Mouse (Mus musculus) CD4-positive, CD25-positive, alpha-beta regulatory T cell, adult 4 months (primary cell): ENCODE data around the gene Inmt. TPM values are rescaled to one million over a fixed set of nuclear protein-coding genes. Genes with fewer than 3 reads are reported as not detected.
"Not testable (repeated sequence)": the region's sequence is repeated elsewhere in the genome, so short reads cannot be mapped to it uniquely, and the experiment has no call there.

Experiments used
- ATAC-seq: one replicate; pipeline ENCODE4 v1.8.0; 2017
- polyA plus RNA-seq, 2 experiments: library from polyadenylated mRNA; unstranded; fragments of 100-300 nt; shearing (Covaris generic); gene quantifications; one replicate each; pipeline ENCODE4 v1.2.1; 2017

The Inmt gene
- not detected for polyA plus RNA-seq

GRCm38 (mm10) chr6:55174741-55175181 lies at the start of gene Inmt:
TSS of gene Inmt (minus strand) at chr6:55175043.
- no peak for ATAC-seq

- ATAC-seq = no peak
Measured at GRCm38 (mm10) chr6:55223986-55224385, 49.1 kb upstream of the Inmt start.

GRCm38 (mm10) chr6:55218232-55218631 lies 43.4 kb upstream of the Inmt start:
- no peak for ATAC-seq

- no peak for ATAC-seq
Measured at GRCm38 (mm10) chr6:55214541-55214940, 39.7 kb upstream of the Inmt start.

GRCm38 (mm10) chr6:55210423-55211365 lies 35.9 kb upstream of the Inmt start:
- ATAC-seq = no peak

GRCm38 (mm10) chr6:55207786-55208185 lies 32.9 kb upstream of the Inmt start:
- no peak for ATAC-seq

GRCm38 (mm10) chr6:55203931-55204330 lies 29.1 kb upstream of the Inmt start:
- ATAC-seq = no peak

- ATAC-seq = peak; percentile 72
Measured at GRCm38 (mm10) chr6:55202913-55203910, 28.4 kb upstream of the Inmt start, which contains the start of gene Mindy4. TSS of gene Mindy4 (plus strand) at chr6:55203383.

GRCm38 (mm10) chr6:55199047-55199446 lies 24.2 kb upstream of the Inmt start:
- ATAC-seq = no peak

- ATAC-seq = no peak
Measured at GRCm38 (mm10) chr6:55193171-55193570, 18.3 kb upstream of the Inmt start.

- no peak for ATAC-seq
Measured at GRCm38 (mm10) chr6:55191537-55191936, 16.7 kb upstream of the Inmt start.

GRCm38 (mm10) chr6:55189406-55189805 lies 14.6 kb upstream of the Inmt start:
- ATAC-seq = no peak

- ATAC-seq = not testable (repeated sequence)
Measured at GRCm38 (mm10) chr6:55187827-55188226, 13.0 kb upstream of the Inmt start.

GRCm38 (mm10) chr6:55182655-55183430 lies 8.0 kb upstream of the Inmt start:
- ATAC-seq = no peak

- ATAC-seq = no peak
Measured at GRCm38 (mm10) chr6:55179560-55179959, 4.7 kb upstream of the Inmt start.

GRCm38 (mm10) chr6:55177060-55177732 lies 2.4 kb upstream of the Inmt start:
- ATAC-seq = no peak

- no peak for ATAC-seq
Measured at GRCm38 (mm10) chr6:55175892-55176291, 1.0 kb upstream of the Inmt start.

- ATAC-seq = no peak
Measured at GRCm38 (mm10) chr6:55175456-55175855, 613 bp upstream of the Inmt start.

- ATAC-seq = no peak
Measured at GRCm38 (mm10) chr6:55173941-55174349, 898 bp downstream of the Inmt start.

GRCm38 (mm10) chr6:55173171-55173570 lies 1.7 kb downstream of the Inmt start:
- no peak for ATAC-seq

GRCm38 (mm10) chr6:55171638-55172037 lies 3.2 kb downstream of the Inmt start:
- ATAC-seq = no peak
